Mouse (Mus musculus): ENCODE results near the gene Myd88. TPM values are rescaled to one million over a fixed set of nuclear protein-coding genes. Genes with fewer than 3 reads are reported as not detected.
"Not testable (repeated sequence)": the region's sequence is repeated elsewhere in the genome, so short reads cannot be mapped to it uniquely, and the experiment has no call there.

The Myd88 gene
- 6.6 and 6.9 TPM in 2 replicates for polyA plus RNA-seq (2015; fragmentation: Nextera tagmentation; extraction: Ambion mirVana)

DNA sequence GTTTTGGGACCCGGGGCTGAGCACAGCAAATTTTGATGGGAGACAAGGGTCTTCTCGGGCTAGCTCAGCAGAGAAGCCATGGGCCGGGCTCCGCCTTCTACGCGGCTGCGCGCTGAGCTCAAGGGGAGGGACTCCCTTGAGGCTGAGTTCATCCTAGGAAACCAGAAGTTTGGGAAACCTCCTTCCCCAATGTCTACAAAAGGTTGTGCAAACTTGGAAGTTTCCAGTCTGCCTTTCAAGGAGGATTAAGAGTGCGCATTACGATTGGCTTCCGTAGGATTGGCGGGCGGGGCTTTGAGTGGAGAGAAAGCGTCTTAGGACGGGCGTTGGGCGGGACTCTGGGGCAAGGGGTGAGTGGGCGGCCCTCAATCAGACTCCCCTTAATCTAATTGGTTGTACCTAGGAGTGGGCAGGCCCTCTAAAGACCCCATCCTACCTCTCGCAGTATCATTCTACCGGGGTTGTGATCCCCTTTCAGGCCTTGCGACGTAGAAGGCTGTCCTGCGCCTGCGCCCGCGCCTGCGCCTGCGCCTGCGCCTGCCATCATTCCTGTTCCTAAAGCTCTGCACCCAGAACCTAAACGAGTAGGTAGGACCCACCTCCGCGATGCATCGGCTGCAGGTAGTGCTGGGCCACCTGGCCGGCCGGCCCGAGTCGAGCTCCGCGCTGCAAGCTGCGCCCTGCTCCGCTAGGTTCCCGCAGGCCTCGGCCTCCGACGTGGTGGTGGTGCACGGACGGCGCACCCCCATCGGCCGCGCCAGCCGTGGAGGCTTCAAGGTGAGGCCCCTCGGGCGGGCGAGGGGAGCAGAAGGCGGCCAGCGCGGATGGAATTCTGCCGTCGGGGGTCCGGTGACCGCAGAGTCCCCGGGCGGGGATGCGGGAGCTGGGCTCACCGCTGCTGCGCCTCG is at the start of gene Myd88:
Gene Myd88, minus strand, starts transcription at position 503 of the 908 bp plus-strand sequence.
- peak within 1 kb of the TSS; percentile 92 for H3K9ac ChIP-seq
- H3K9me3 ChIP-seq = no peaks in the 10 kb centered on the region
- H3K4me1 ChIP-seq (replicated peaks) = peaks cover 38% of the 10 kb centered on the region
- H3K36me3 ChIP-seq = peaks cover 31% of the 10 kb centered on the region
- under 1% methylated on average over 68 of the region's 68 CpGs for WGBS
- peak within 1 kb of the TSS; percentile 84 for H3K4me2 ChIP-seq
- H3K27me3 ChIP-seq = peaks cover 18% of the 10 kb centered on the region
- H3K4me3 ChIP-seq = peak within 1 kb of the TSS; percentile 81
- peak; percentile 98 for ATAC-seq (ENCODE audit: low read depth)
- H3K27ac ChIP-seq (replicated peaks) = peak within 1 kb of the TSS; percentile 89

- Histone ChIP-seq H3K27ac (replicated peaks) (no peak overlapping the region), H3K4me3 (no peak overlapping the region), H3K9me3 (no peaks in the 10 kb centered on the region), H3K27me3 (no peaks in the 10 kb centered on the region), H3K36me3 (no peaks in the 10 kb centered on the region), H3K4me2 (no peak overlapping the region), H3K9ac (no peak overlapping the region), H3K4me1 (replicated peaks) (no peaks in the 10 kb centered on the region)
- WGBS = 92% methylated on average over 2 of the region's 2 CpGs
- ATAC-seq (ENCODE audit: low read depth) = no peak
Measured at GRCm38 (mm10) chr9:119390214-119390613, 49.0 kb upstream of the Myd88 start.

DNA sequence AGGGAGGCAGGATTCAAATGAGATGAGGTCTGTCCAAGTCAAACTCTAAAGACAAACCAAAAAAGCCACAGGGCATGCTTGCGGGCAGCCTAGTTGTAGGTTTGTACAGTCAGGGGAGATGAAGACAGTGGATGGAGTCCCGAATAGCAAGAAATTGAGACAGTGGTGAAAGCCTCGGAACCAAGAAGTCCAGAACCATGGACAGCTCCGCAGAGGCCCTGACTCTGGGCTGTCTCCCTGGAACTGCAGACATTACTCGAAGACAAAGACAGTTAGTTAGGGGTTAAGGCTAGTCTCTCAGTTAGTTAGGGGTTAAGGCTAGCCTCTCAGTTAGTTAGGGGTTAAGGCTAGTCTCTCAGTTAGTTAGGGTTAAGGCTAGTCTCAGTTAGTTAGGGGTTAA is 47.7 kb upstream of the Myd88 start:
- WGBS = 62% methylated on average over 5 of the region's 5 CpGs
- H3K9ac ChIP-seq = no peak overlapping the region

GRCm38 (mm10) chr9:119382603-119383002 is 41.4 kb upstream of the Myd88 start:
- Histone ChIP-seq H3K36me3 (no peaks in the 10 kb centered on the region), H3K27me3 (no peaks in the 10 kb centered on the region), H3K4me3 (no peak overlapping the region), H3K4me2 (no peak overlapping the region), H3K27ac (replicated peaks) (no peak overlapping the region), H3K4me1 (replicated peaks) (no peaks in the 10 kb centered on the region), H3K9me3 (no peaks in the 10 kb centered on the region), H3K9ac (no peak overlapping the region)
- WGBS = 67% methylated on average over 6 of the region's 6 CpGs
- no peak for ATAC-seq (ENCODE audit: low read depth)

More for the DNA sequence above, 47.7 kb upstream of the Myd88 start:
- Histone ChIP-seq H3K36me3 (no peaks in the 10 kb centered on the region), H3K27me3 (no peaks in the 10 kb centered on the region), H3K4me1 (replicated peaks) (no peaks in the 10 kb centered on the region), H3K9me3 (no peaks in the 10 kb centered on the region), H3K4me3 (no peak overlapping the region), H3K27ac (replicated peaks) (no peak overlapping the region), H3K4me2 (no peak overlapping the region)
- ATAC-seq (ENCODE audit: low read depth) = no peak

DNA sequence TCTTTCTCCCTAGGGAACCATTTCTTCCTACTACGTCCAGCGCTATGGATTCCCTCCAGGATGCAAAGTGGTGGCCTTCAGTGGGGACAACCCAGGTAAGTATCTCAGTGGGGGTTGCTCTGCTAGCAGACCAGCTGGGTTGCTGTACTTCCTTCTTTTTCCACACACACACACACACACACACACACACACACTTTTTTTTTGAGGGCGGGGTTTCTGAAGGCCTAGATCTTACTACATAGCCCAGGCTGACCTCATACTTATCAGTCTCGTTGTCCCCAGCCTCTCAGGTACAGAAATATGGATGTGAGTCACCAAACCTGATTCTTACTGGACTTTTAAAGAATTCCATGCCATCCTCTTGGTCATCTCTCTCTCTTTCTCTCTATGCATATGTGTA is 37.0 kb upstream of the Myd88 start:
- Histone ChIP-seq H3K36me3 (no peaks in the 10 kb centered on the region), H3K9ac (no peak overlapping the region), H3K27ac (replicated peaks) (no peak overlapping the region), H3K27me3 (no peaks in the 10 kb centered on the region), H3K9me3 (no peaks in the 10 kb centered on the region), H3K4me2 (no peak overlapping the region), H3K4me3 (no peak overlapping the region), H3K4me1 (replicated peaks) (no peaks in the 10 kb centered on the region)
- 86% methylated on average over 4 of the region's 4 CpGs for WGBS
- no peak for ATAC-seq (ENCODE audit: low read depth)

DNA sequence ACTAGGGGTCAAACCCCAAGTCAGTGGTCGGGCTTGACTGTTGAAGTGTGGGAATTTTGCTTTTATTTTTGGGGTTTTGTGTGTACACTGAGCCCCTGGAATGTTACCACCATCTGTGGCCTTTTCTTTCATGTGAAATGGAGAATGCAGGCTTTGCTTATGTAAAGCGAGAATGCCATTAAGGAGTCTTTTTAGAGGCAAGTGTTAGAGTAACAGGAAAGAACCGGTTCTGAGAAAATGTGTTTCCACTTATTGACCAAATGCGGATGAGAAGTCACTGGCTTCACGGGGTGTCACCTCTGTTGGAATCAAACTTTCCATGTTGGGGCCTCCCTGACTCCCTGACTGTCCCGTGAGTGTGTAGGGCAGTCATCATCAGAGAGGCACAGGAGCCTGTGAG is 34.3 kb upstream of the Myd88 start:
- Histone ChIP-seq H3K36me3 (no peaks in the 10 kb centered on the region), H3K4me3 (no peak overlapping the region), H3K27ac (replicated peaks) (no peak overlapping the region), H3K9me3 (no peaks in the 10 kb centered on the region), H3K9ac (no peak overlapping the region), H3K27me3 (no peaks in the 10 kb centered on the region), H3K4me1 (replicated peaks) (no peaks in the 10 kb centered on the region), H3K4me2 (no peak overlapping the region)
- 69% methylated on average over 6 of the region's 6 CpGs for WGBS
- no peak for ATAC-seq (ENCODE audit: low read depth)

DNA sequence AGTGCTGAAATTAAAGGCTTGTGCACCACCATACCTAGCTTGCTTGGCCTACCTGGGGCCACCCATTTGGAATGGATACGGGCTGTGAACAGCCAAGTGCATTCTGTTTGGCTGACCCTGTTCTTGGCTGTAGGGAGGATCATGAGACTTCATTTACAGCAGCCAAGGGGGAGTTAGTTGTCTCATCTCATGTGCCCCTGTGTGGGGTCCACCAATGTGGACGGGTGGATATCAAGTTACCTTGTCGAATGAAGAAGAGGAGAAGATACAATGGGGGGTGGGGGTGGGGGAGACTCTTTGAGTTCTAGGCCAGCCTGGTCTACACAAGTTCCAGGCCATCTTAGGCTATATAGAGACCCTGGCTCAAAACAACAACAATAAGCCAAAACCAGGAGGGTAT is 33.8 kb upstream of the Myd88 start:
- no peaks in the 10 kb centered on the region for H3K4me1 ChIP-seq (replicated peaks)
- no peak overlapping the region for H3K4me2 ChIP-seq
- 83% methylated on average over 3 of the region's 3 CpGs for WGBS
- H3K27ac ChIP-seq (replicated peaks) = no peak overlapping the region
- no peaks in the 10 kb centered on the region for H3K9me3 ChIP-seq
- ATAC-seq (ENCODE audit: low read depth) = no peak
- no peak overlapping the region for H3K4me3 ChIP-seq
- H3K27me3 ChIP-seq = no peaks in the 10 kb centered on the region
- no peaks in the 10 kb centered on the region for H3K36me3 ChIP-seq
- H3K9ac ChIP-seq = no peak overlapping the region

GRCm38 (mm10) chr9:119371251-119371650 is 30.0 kb upstream of the Myd88 start:
- ATAC-seq (ENCODE audit: low read depth) = no peak
- 74% methylated on average over 4 of the region's 4 CpGs for WGBS
- H3K27ac ChIP-seq (replicated peaks) = no peak overlapping the region

DNA sequence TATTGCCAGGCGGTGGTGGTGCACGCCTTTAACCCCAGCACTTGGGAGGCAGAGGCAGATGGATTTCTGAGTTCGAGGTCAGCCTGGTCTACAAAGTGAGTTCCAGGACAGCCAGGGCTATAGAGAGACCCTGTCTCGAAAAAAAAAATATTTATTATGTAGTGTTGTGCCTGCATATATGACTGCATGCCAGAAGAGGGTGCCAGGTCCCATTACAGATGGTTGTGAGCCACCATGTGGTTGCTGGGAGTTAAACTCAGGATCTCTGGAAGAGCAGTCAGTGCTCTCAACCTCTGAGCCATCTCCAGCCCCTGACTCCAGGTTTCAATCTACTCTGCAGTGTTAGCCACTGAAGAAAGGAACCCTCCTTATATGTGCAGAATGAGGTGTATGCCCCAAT is 29.6 kb upstream of the Myd88 start:
- not testable (repeated sequence) for H3K4me1 ChIP-seq (replicated peaks); H3K9me3 ChIP-seq; H3K4me3 ChIP-seq; H3K27ac ChIP-seq (replicated peaks); H3K9ac ChIP-seq; H3K36me3 ChIP-seq; H3K4me2 ChIP-seq; H3K27me3 ChIP-seq; ATAC-seq (ENCODE audit: low read depth)
- WGBS = 86% methylated on average over 4 of the region's 4 CpGs

More at GRCm38 (mm10) chr9:119371251-119371650, 30.0 kb upstream of the Myd88 start:
- no peak overlapping the region for H3K4me2 ChIP-seq
- no peak overlapping the region for H3K4me3 ChIP-seq
- no peaks in the 10 kb centered on the region for H3K4me1 ChIP-seq (replicated peaks)
- no peaks in the 10 kb centered on the region for H3K27me3 ChIP-seq
- H3K9ac ChIP-seq = no peak overlapping the region
- H3K36me3 ChIP-seq = no peaks in the 10 kb centered on the region
- no peaks in the 10 kb centered on the region for H3K9me3 ChIP-seq

DNA sequence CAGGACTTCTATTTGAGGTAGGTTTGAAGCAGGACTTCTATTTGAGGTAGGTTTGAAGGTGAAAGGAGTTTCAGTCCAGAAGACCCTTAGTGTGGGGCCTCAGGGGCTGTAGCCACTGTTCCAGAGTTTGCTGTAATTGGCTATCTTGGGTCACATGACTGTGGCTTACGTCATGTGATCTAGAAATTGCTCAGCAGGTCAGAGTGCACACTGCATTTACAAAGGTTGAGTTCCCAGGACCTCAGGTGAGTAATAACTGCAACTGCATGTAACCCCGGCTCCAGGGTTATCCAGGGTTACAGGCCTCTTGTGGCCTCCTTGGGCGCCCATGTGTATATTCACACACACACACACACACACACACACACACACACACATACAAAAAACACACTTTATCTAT is 27.2 kb upstream of the Myd88 start:
- no peak overlapping the region for H3K27ac ChIP-seq (replicated peaks)
- H3K9ac ChIP-seq = no peak overlapping the region
- no peaks in the 10 kb centered on the region for H3K36me3 ChIP-seq
- H3K4me3 ChIP-seq = no peak overlapping the region
- no peak overlapping the region for H3K4me2 ChIP-seq
- no peak for ATAC-seq (ENCODE audit: low read depth)
- 85% methylated on average over 3 of the region's 3 CpGs for WGBS
- H3K27me3 ChIP-seq = no peaks in the 10 kb centered on the region
- no peaks in the 10 kb centered on the region for H3K9me3 ChIP-seq
- H3K4me1 ChIP-seq (replicated peaks) = no peaks in the 10 kb centered on the region

- H3K9me3 ChIP-seq = no peaks in the 10 kb centered on the region
- no peak within 1 kb of the TSS for H3K4me3 ChIP-seq
- H3K4me2 ChIP-seq = no peak within 1 kb of the TSS
- 80% methylated on average over 7 of the region's 7 CpGs for WGBS
- no peaks in the 10 kb centered on the region for H3K36me3 ChIP-seq
- H3K4me1 ChIP-seq (replicated peaks) = no peaks in the 10 kb centered on the region
- no peak within 1 kb of the TSS for H3K9ac ChIP-seq
- no peak within 1 kb of the TSS for H3K27ac ChIP-seq (replicated peaks)
- H3K27me3 ChIP-seq = no peaks in the 10 kb centered on the region
- no peak for ATAC-seq (ENCODE audit: low read depth)
Measured at GRCm38 (mm10) chr9:119365284-119365683, 24.1 kb upstream of the Myd88 start, which contains the start of gene Slc22a14. Slc22a14 (minus strand) TSS chr9:119365553.

- Histone ChIP-seq H3K27me3 (no peaks in the 10 kb centered on the region), H3K4me1 (replicated peaks) (peaks cover under 1% of the 10 kb centered on the region; the same call in 1 of the 2 replicates), H3K9ac (no peak overlapping the region), H3K27ac (replicated peaks) (no peak overlapping the region), H3K9me3 (no peaks in the 10 kb centered on the region), H3K36me3 (no peaks in the 10 kb centered on the region), H3K4me2 (no peak overlapping the region), H3K4me3 (no peak overlapping the region)
- WGBS = 90% methylated on average over 12 of the region's 12 CpGs
- ATAC-seq (ENCODE audit: low read depth) = no peak
Measured at GRCm38 (mm10) chr9:119363229-119363628, 22.0 kb upstream of the Myd88 start.

Measured in neural tube, embryonic 13.5 days (tissue).